Mouse (Mus musculus): ENCODE measurements around the gene Mcrs1. TPM values are rescaled to one million over a fixed set of nuclear protein-coding genes. Genes with fewer than 3 reads are reported as not detected.

Mcrs1 gene
- polyA plus RNA-seq, 1 experiment from 2014 or later, result 213 TPM

DNA sequence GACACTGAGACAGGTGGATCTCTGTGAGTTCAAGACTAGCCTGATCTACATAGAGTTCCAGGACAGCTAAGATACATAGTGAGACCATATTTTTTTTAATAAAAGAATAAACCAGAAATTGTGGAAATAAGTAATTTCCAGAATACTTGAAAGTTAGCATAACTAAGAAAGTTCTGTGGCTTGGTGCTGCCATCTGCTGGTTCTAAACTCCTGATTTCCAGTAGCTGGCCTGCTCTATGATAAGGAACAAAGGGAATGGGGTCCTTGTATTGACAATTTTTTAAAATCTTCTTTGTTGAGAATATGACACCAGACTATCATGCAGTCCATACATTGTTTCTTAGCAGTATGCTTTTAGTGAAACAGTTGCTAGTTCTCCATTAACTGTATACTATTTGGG lies 53.0 kb downstream of the Mcrs1 start:
- H3K27ac ChIP-seq (ENCODE audit: low read depth, low read length), result no peak overlapping the region
- ATAC-seq (ENCODE audit: low read depth), result no peak
- H3K4me3 ChIP-seq (ENCODE audit: low read depth, low read length), result no peak overlapping the region
- H3K4me1 ChIP-seq (ENCODE audit: control insufficient read depth, insufficient read depth, low read length), result no peaks in the 10 kb centered on the region
- H3K4me2 ChIP-seq (ENCODE audit: low read depth, low read length), result no peak overlapping the region
- H3K9me3 ChIP-seq (ENCODE audit: control insufficient read depth, low read length), result no peaks in the 10 kb centered on the region
- H3K9ac ChIP-seq (replicated peaks; ENCODE audit: low read depth, low read length), result no peak overlapping the region
- peaks cover 7% of the 10 kb centered on the region; the same call in 1 of the 2 replicates for H3K36me3 ChIP-seq (ENCODE audit: control insufficient read depth, insufficient read depth, low read length)
- H3K27me3 ChIP-seq (ENCODE audit: control insufficient read depth, insufficient read depth, low read length), result no peaks in the 10 kb centered on the region

DNA sequence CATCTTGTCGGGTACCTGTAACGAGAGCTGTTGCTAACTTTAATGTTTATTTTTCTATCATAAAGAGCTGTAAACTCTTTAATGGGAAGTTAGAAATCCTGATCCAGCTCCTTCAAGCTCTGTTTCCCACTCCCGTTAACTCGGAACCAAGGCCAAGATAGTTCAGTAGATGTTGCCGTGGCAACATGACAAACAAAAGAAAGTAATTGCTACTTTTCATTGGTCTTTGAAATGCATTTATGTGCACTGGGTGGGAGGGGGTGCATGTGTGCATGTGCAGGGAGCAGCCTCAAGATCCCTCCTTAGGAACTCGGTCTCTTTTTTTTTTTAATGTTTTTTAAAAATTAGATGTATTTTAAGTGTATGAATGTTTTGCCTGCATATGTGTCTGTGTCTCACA lies 56.7 kb downstream of the Mcrs1 start:
- 36% methylated on average over 6 of the region's 6 CpGs for WGBS
- no peak overlapping the region for H3K27ac ChIP-seq (ENCODE audit: low read depth, low read length)
- no peak overlapping the region for H3K4me3 ChIP-seq (ENCODE audit: low read depth, low read length)
- ATAC-seq (ENCODE audit: low read depth), result no peak
- no peaks in the 10 kb centered on the region for H3K27me3 ChIP-seq (ENCODE audit: control insufficient read depth, insufficient read depth, low read length)
- H3K4me2 ChIP-seq (ENCODE audit: low read depth, low read length), result no peak overlapping the region
- H3K9me3 ChIP-seq (ENCODE audit: control insufficient read depth, low read length), result no peaks in the 10 kb centered on the region
- H3K9ac ChIP-seq (replicated peaks; ENCODE audit: low read depth, low read length), result no peak overlapping the region
- H3K4me1 ChIP-seq (ENCODE audit: control insufficient read depth, insufficient read depth, low read length), result no peaks in the 10 kb centered on the region
- peaks cover 12% of the 10 kb centered on the region; the same call in 1 of the 2 replicates for H3K36me3 ChIP-seq (ENCODE audit: control insufficient read depth, insufficient read depth, low read length)

DNA sequence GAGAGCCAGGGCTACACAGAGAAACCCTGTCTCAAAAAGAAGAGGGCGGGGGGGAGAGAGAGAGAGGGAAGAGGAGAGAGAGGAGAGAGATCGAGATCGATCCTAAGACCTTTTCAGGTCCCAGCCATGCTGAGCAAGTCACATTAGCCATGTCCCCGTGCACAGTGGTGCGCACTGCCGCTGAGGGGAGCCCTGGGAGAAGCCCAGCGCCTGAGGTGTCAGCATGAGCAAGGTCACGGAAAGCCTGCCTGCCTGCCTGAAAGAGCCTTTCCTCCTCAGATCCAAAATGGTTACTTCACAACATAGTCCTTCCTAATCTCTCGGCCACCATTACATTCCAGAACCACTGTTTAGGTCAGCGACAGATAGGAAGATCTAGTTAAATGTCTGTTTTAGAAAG lies 57.4 kb downstream of the Mcrs1 start:
- H3K27ac ChIP-seq (ENCODE audit: low read depth, low read length), result no peak overlapping the region
- 65% methylated on average over 10 of the region's 10 CpGs for WGBS
- H3K9ac ChIP-seq (replicated peaks; ENCODE audit: low read depth, low read length), result no peak overlapping the region
- no peaks in the 10 kb centered on the region for H3K27me3 ChIP-seq (ENCODE audit: control insufficient read depth, insufficient read depth, low read length)
- no peaks in the 10 kb centered on the region for H3K9me3 ChIP-seq (ENCODE audit: control insufficient read depth, low read length)
- no peak overlapping the region for H3K4me3 ChIP-seq (ENCODE audit: low read depth, low read length)
- H3K4me1 ChIP-seq (ENCODE audit: control insufficient read depth, insufficient read depth, low read length), result no peaks in the 10 kb centered on the region
- ATAC-seq (ENCODE audit: low read depth), result no peak
- H3K36me3 ChIP-seq (ENCODE audit: control insufficient read depth, insufficient read depth, low read length), result peaks cover 7% of the 10 kb centered on the region; the same call in 1 of the 2 replicates
- H3K4me2 ChIP-seq (ENCODE audit: low read depth, low read length), result no peak overlapping the region

Other genes starting within 250 kb of the Mcrs1 start
- gene Tuba1c, start 222.1 kb downstream of the Mcrs1 start, polyA plus RNA-seq (2014; fragmentation: Nextera tagmentation; extraction: Ambion mirVana), result 7.3 and 11.5 TPM in 2 replicates
- gene Prph, start 196.8 kb downstream of the Mcrs1 start, polyA plus RNA-seq (2014; fragmentation: Nextera tagmentation; extraction: Ambion mirVana), result 68.8 and 298 TPM in 2 replicates
- gene Troap, start 177.4 kb downstream of the Mcrs1 start, polyA plus RNA-seq (2014; fragmentation: Nextera tagmentation; extraction: Ambion mirVana), result 2.4 and 3.3 TPM in 2 replicates
- 3.2 and 3.6 TPM in 2 replicates for gene C1ql4, start 164.1 kb downstream of the Mcrs1 start, polyA plus RNA-seq (2014; fragmentation: Nextera tagmentation; extraction: Ambion mirVana)
- 0.21 and 0.45 TPM in 2 replicates for gene Dnajc22, start 158.8 kb downstream of the Mcrs1 start, polyA plus RNA-seq (2014; fragmentation: Nextera tagmentation; extraction: Ambion mirVana)
- 32.6 and 41.6 TPM in 2 replicates for gene Spats2, start 126.0 kb downstream of the Mcrs1 start, polyA plus RNA-seq (2014; fragmentation: Nextera tagmentation; extraction: Ambion mirVana)
- gene Kcnh3, start 27.1 kb downstream of the Mcrs1 start, polyA plus RNA-seq (2014; fragmentation: Nextera tagmentation; extraction: Ambion mirVana), result 0.63 and 0.66 TPM in 2 replicates
- gene Prpf40b, start 43.1 kb upstream of the Mcrs1 start, polyA plus RNA-seq (2014; fragmentation: Nextera tagmentation; extraction: Ambion mirVana), result 96.9 and 113 TPM in 2 replicates
- 0.53 and 0.66 TPM in 2 replicates for gene Fam186b, start 43.9 kb upstream of the Mcrs1 start, polyA plus RNA-seq (2014; fragmentation: Nextera tagmentation; extraction: Ambion mirVana)
- gene Fmnl3, start 118.5 kb upstream of the Mcrs1 start, polyA plus RNA-seq (2014; fragmentation: Nextera tagmentation; extraction: Ambion mirVana), result 7.3 and 8.8 TPM in 2 replicates
- gene Tmbim6, start 140.9 kb upstream of the Mcrs1 start, polyA plus RNA-seq (2014; fragmentation: Nextera tagmentation; extraction: Ambion mirVana), result 245 and 257 TPM in 2 replicates
- 16.5 and 18.7 TPM in 2 replicates for gene Nckap5l, start 205.8 kb upstream of the Mcrs1 start, polyA plus RNA-seq (2014; fragmentation: Nextera tagmentation; extraction: Ambion mirVana)
- gene Bcdin3d, start 222.8 kb upstream of the Mcrs1 start, polyA plus RNA-seq (2014; fragmentation: Nextera tagmentation; extraction: Ambion mirVana), result 19.7 and 20.2 TPM in 2 replicates